Mouse (Mus musculus): Measurements from ENCODE around the gene Ran.

Gene Ran

GRCm38 (mm10) chr5:129063792-129064087 is 43.9 kb downstream of the Ran start:
- no peak for DNase-seq (ENCODE audit: low spot score)

- no peak for DNase-seq (ENCODE audit: low spot score)
These were observed 44.3 kb downstream of the Ran start for GRCm38 (mm10) chr5:129064186-129064585.

GRCm38 (mm10) chr5:129065301-129065700 is 45.4 kb downstream of the Ran start:
- no peak for DNase-seq (ENCODE audit: low spot score)

- DNase-seq (ENCODE audit: low spot score): no peak
These were observed 46.1 kb downstream of the Ran start for GRCm38 (mm10) chr5:129065946-129066345.

- DNase-seq (ENCODE audit: low spot score): no peak
These were observed 46.8 kb downstream of the Ran start for GRCm38 (mm10) chr5:129066541-129067230.

- no peak for DNase-seq (ENCODE audit: low spot score)
These were observed 47.5 kb downstream of the Ran start for GRCm38 (mm10) chr5:129067231-129067834.

GRCm38 (mm10) chr5:129071761-129072280 is 52.0 kb downstream of the Ran start:
- DNase-seq (ENCODE audit: low spot score): no peak

- no peak for DNase-seq (ENCODE audit: low spot score)
These were observed 53.5 kb downstream of the Ran start for GRCm38 (mm10) chr5:129073404-129073803.
